Mouse (Mus musculus): Measurements from ENCODE around the gene Azi2.

Gene Azi2

GRCm38 (mm10) chr9:118083834-118084233 is 43.5 kb downstream of the Azi2 start:
- no peak for DNase-seq (ENCODE audit: low spot score)

- peak; percentile 29 for DNase-seq (ENCODE audit: low spot score)
Observed at GRCm38 (mm10) chr9:118099395-118099794, 59.1 kb downstream of the Azi2 start.

- DNase-seq (ENCODE audit: low spot score), result no peak
Observed at GRCm38 (mm10) chr9:118100484-118100883, 60.2 kb downstream of the Azi2 start.

GRCm38 (mm10) chr9:118101802-118102201 is 61.5 kb downstream of the Azi2 start:
- DNase-seq (ENCODE audit: low spot score), result no peak

- no peak for DNase-seq (ENCODE audit: low spot score)
Observed at GRCm38 (mm10) chr9:118108527-118109011, 68.3 kb downstream of the Azi2 start.

- no peak for DNase-seq (ENCODE audit: low spot score)
Observed at GRCm38 (mm10) chr9:118109697-118110359, 69.5 kb downstream of the Azi2 start.

GRCm38 (mm10) chr9:118110360-118110710 is 70.0 kb downstream of the Azi2 start:
- no peak for DNase-seq (ENCODE audit: low spot score)

Data from embryo, embryonic 10 days (tissue).